Mouse (Mus musculus): ENCODE results near the gene Dcaf7.

The Dcaf7 gene

DNA sequence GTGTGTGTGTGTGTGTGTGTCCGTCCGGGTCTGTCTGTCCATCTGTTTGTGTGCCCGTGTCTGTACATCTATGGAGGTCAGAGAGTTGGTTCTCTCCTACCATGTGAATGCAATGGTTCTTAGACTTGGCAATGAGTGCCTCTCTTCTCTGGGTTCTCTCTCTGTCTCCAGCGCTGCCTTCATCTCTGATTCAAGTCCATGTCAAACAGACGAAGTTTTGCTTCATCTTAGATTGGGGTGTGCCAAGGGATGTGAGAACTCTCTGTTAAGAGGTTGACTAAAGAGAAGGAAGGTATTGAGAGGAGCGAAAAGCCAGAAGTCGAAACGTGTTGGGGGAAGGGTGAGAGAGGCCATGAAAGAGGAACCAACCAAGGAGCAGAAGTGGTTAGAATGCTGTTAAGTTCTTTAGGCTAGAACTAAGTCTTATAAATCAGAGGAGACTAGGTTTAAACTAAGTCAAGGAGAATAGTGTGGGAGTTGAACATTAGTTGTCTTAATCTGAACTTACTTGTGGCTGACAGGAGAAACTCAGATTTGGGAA is 69.4 kb downstream of the Dcaf7 start:
- DNase-seq (ENCODE audit: low read depth, low spot score), result no peak
